Mouse (Mus musculus) spleen, adult 2 months (tissue): ENCODE data around the gene Pknox1. TPM values are rescaled to one million over a fixed set of nuclear protein-coding genes. Genes with fewer than 3 reads are reported as not detected.

Source experiments
- DNase-seq, 2 experiments: peaks; one replicate each; pipeline versions ENCODE4 v3.0.0 to v3.0.0-alpha.2; 2012 to 2021; ENCODE audit warnings: low spot score in 2 of 2, low read depth in 1 of 2
- H3K27ac ChIP-seq: fragments of 200-500 bp; 2 replicates; pipeline ENCODE4 v1.5.1; 2012; ENCODE audit warnings: low read length, inconsistent platforms; ENCODE audit not compliant: insufficient read depth
- H3K27me3 ChIP-seq: fragments of 200-500 bp; 2 replicates; pipeline ENCODE4 v1.6.1; 2012; ENCODE audit warnings: mild to moderate bottlenecking, moderate library complexity, low read length, inconsistent platforms; ENCODE audit not compliant: control insufficient read depth, insufficient read depth
- H3K36me3 ChIP-seq: fragments of 200-500 bp; 2 replicates; pipeline ENCODE4 v1.6.1; 2012; ENCODE audit warnings: mild to moderate bottlenecking, low read length, inconsistent platforms; ENCODE audit not compliant: control insufficient read depth, insufficient read depth
- H3K4me1 ChIP-seq: fragments of 200-500 bp; 2 replicates; pipeline ENCODE4 v1.6.1; 2011; ENCODE audit warnings: inconsistent platforms; ENCODE audit not compliant: control insufficient read depth, insufficient read depth, insufficient read length
- H3K4me3 ChIP-seq: fragments of 200-500 bp; 2 replicates; pipeline ENCODE4 v1.5.1; 2011; ENCODE audit warnings: mild to moderate bottlenecking, inconsistent platforms; ENCODE audit not compliant: insufficient read depth, insufficient read length; ENCODE audit errors: extremely low read depth
- CTCF ChIP-seq: fragments of 200-500 bp; IDR thresholded peaks from 2 replicates; pipeline ENCODE4 v1.5.1; 2011; ENCODE audit warnings: mild to moderate bottlenecking, inconsistent platforms; ENCODE audit not compliant: insufficient read depth, insufficient read length, insufficient replicate concordance; ENCODE audit errors: extremely low read depth
- POLR2A ChIP-seq: fragments of 200-500 bp; IDR thresholded peaks from 2 replicates; pipeline ENCODE4 v1.6.1; 2011; ENCODE audit warnings: low read depth, low read length, inconsistent platforms
- WGBS: fragments of 180-500 bp; shearing (Covaris S2); methylation state at CpG from one replicate; pipeline ENCODE4 v1.1.7; 2018; 5-methylcytosine and 5-hydroxymethylcytosine counted together
- polyA plus RNA-seq: library from polyadenylated mRNA; depleted of rRNA; stranded (reverse); fragments of >200 nt; gene quantifications from 2 replicates; pipeline ENCODE4 v1.2.3, GENCODE M21; 2012; rRNA removed

Pknox1 gene
- 18.9 and 28.2 TPM in 2 replicates for polyA plus RNA-seq

GRCm38 (mm10) chr17:31564015-31564857 is at the start of gene Pknox1:
Gene Pknox1, plus strand, starts transcription at chr17:31564734.
- peak within 1 kb of the TSS; percentile 89 for H3K27ac ChIP-seq
- H3K4me3 ChIP-seq: peak within 1 kb of the TSS; percentile 74
- no peaks in the 10 kb centered on the region for H3K27me3 ChIP-seq
- TF ChIP-seq POLR2A: no peak
- TF ChIP-seq CTCF: no peak
- under 1% methylated on average over 47 of the region's 72 CpGs for WGBS
- H3K36me3 ChIP-seq: no peaks in the 10 kb centered on the region
- peaks cover 9% of the 10 kb centered on the region; the same call in 1 of the 2 replicates for H3K4me1 ChIP-seq
- peak; percentile 98 to 99 for DNase-seq

- Histone ChIP-seq H3K4me1 (peaks cover 3% of the 10 kb centered on the region; the same call in 1 of the 2 replicates), H3K36me3 (peaks cover 2% of the 10 kb centered on the region; the same call in 1 of the 2 replicates), H3K27me3 (no peaks in the 10 kb centered on the region), H3K4me3 (peak overlapping the region; percentile 59), H3K27ac (peak overlapping the region; percentile 52)
- DNase-seq: no peak
- TF ChIP-seq POLR2A (no peak), CTCF (no peak)
- 5% methylated on average over 7 of the region's 7 CpGs for WGBS
Measured at GRCm38 (mm10) chr17:31519344-31519945, 45.1 kb upstream of the Pknox1 start.

- H3K27ac ChIP-seq: peak within 1 kb of the TSS; percentile 71
Measured at GRCm38 (mm10) chr17:31519946-31520838, 44.3 kb upstream of the Pknox1 start, which contains the start of the genes Wdr4 and Ndufv3. Gene Wdr4, minus strand, starts transcription at chr17:31519980. Gene Ndufv3, plus strand, starts transcription at chr17:31520115.

GRCm38 (mm10) chr17:31520895-31521294 is 43.6 kb upstream of the Pknox1 start:
- 39% methylated on average over 3 of the region's 3 CpGs for WGBS
- H3K36me3 ChIP-seq: peaks cover 2% of the 10 kb centered on the region; the same call in 1 of the 2 replicates
- no peak overlapping the region for H3K4me3 ChIP-seq
- H3K4me1 ChIP-seq: peaks cover 3% of the 10 kb centered on the region; the same call in 1 of the 2 replicates
- no peak overlapping the region for H3K27ac ChIP-seq
- H3K27me3 ChIP-seq: no peaks in the 10 kb centered on the region
- TF ChIP-seq CTCF (no peak), POLR2A (no peak)
- DNase-seq: no peak

More at GRCm38 (mm10) chr17:31519946-31520838, 44.3 kb upstream of the Pknox1 start, which contains the start of the genes Wdr4 and Ndufv3:
- H3K27me3 ChIP-seq: no peaks in the 10 kb centered on the region
- peak within 1 kb of the TSS; percentile 78 for H3K4me3 ChIP-seq
- peaks cover 3% of the 10 kb centered on the region; the same call in 1 of the 2 replicates for H3K4me1 ChIP-seq
- WGBS: under 1% methylated on average over 45 of the region's 45 CpGs
- TF ChIP-seq CTCF (no peak), POLR2A (peak; percentile 90)
- peak; percentile 99 for DNase-seq
- H3K36me3 ChIP-seq: peaks cover 2% of the 10 kb centered on the region; the same call in 1 of the 2 replicates

GRCm38 (mm10) chr17:31521948-31522347 is 42.6 kb upstream of the Pknox1 start:
- Histone ChIP-seq H3K4me1 (peaks cover 3% of the 10 kb centered on the region; the same call in 1 of the 2 replicates), H3K27ac (no peak overlapping the region), H3K27me3 (no peaks in the 10 kb centered on the region), H3K4me3 (no peak overlapping the region), H3K36me3 (peaks cover 4% of the 10 kb centered on the region; the same call in 1 of the 2 replicates)
- TF ChIP-seq POLR2A: no peak
- TF ChIP-seq CTCF: no peak
- 90% methylated on average over 6 of the region's 6 CpGs for WGBS
- DNase-seq: no peak

- H3K4me3 ChIP-seq: no peak overlapping the region
- H3K27me3 ChIP-seq: no peaks in the 10 kb centered on the region
- 89% methylated on average over 4 of the region's 4 CpGs for WGBS
- peaks cover 3% of the 10 kb centered on the region; the same call in 1 of the 2 replicates for H3K4me1 ChIP-seq
- peaks cover 17% of the 10 kb centered on the region for H3K36me3 ChIP-seq
- TF ChIP-seq CTCF (no peak), POLR2A (no peak)
- H3K27ac ChIP-seq: no peak overlapping the region
- no peak for DNase-seq
Measured at GRCm38 (mm10) chr17:31525114-31525513, 39.4 kb upstream of the Pknox1 start.
